Mouse (Mus musculus) bone marrow macrophage, adult 2 months (primary cell): Measurements from ENCODE around the gene A930018P22Rik.

Experiments used
- CTCF ChIP-seq: IDR thresholded peaks from 2 replicates; pipeline ENCODE4 v1.5.1; 2012; ENCODE audit warnings: low read depth, mild to moderate bottlenecking, low read length, moderate library complexity
- POLR2A ChIP-seq: IDR thresholded peaks from 2 replicates; pipeline ENCODE4 v1.6.1; 2012; ENCODE audit warnings: mild to moderate bottlenecking, low read depth, low read length, borderline replicate concordance

DNA sequence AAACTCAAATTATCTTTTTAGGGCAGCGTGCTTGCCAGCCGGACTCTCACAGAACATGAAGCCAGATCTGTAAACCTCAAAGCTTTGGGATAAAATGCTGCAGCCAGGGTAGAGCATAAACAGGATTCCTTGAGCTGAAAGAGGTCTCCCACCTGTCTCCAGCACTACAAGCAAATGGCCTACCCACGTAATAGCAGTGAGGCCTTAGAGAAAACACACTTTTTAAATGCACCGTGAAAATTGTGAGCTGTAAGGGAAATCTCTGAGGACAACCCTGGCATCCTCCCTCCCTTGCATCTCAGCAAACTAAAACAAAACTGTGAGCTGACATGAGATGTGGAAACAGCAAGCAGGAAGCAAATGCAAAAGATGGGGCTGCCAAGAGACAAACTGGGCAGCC lies 35.3 kb downstream of the A930018P22Rik start:
- TF ChIP-seq POLR2A = no peak
- no peak for TF ChIP-seq CTCF
